ENCODE assay signal across 11 mouse cellular contexts in genomic region chr2:34570378-34570777, GRCm38 (mm10).
DNase-seq lines count a peak whose midpoint lies in the region; ATAC-seq lines count a peak whose summit lies in the region.
"Had no signal": no experiment of that assay in that cellular context is flagged by ENCODE, and none has a peak within 500 bp of the region (broad histone marks: within the 10 kb centered on the region; RNA-seq: fewer than 3 reads in every experiment).

No protein-coding gene starts in this region.

- ATAC-seq in embryonic facial prominence, embryonic 15.5 days (ENCODE audit: insufficient number of reproducible peaks, low FRiP score, low TSS enrichment, low read depth), result no peak
- ATAC-seq in hindbrain, embryonic 16.5 days, result peak; percentile 44; the same call in 1 of the 2 replicates
- ATAC-seq in neural tube, embryonic 12.5 days (ENCODE audit: low FRiP score, low read depth), result no peak
- ATAC-seq in monocyte, adult 5-6 weeks (replicated peaks; ENCODE audit: insufficient number of reproducible peaks, low FRiP score, low TSS enrichment, poor library complexity, severe bottlenecking), result no peak
- ATAC-seq: intestine, embryonic 15.5 days had no signal

- H3K9ac ChIP-seq in embryonic facial prominence, embryonic 15.5 days, result no peak overlapping the region
- H3K9ac ChIP-seq in hindbrain, embryonic 16.5 days (ENCODE audit: low read depth, low read length), result no peak overlapping the region
- H3K9ac ChIP-seq in neural tube, embryonic 12.5 days, result no peak overlapping the region
- H3K9ac ChIP-seq: heart, embryonic 12.5 days; intestine, embryonic 15.5 days had no signal

- 0 out of 2 replicates have a peak overlapping the region, but pooled peaks have one; percentile 9 for H3K27ac ChIP-seq in embryonic facial prominence, embryonic 15.5 days (replicated peaks)
- H3K27ac ChIP-seq in hindbrain, embryonic 16.5 days (ENCODE audit: low read depth, low read length), result peak overlapping the region; percentile 23; the same call in 1 of the 2 replicates
- H3K27ac ChIP-seq in neural tube, embryonic 12.5 days, result no peak overlapping the region; the same call in 1 of the 2 replicates
- H3K27ac ChIP-seq: intestine, embryonic 15.5 days had no signal

- peaks cover 13% of the 10 kb centered on the region for H3K4me1 ChIP-seq in embryonic facial prominence, embryonic 15.5 days
- H3K4me1 ChIP-seq in hindbrain, embryonic 16.5 days (ENCODE audit: control insufficient read depth, insufficient read depth, low read depth, low read length), result peaks cover 12% of the 10 kb centered on the region
- peaks cover 33% of the 10 kb centered on the region for H3K4me1 ChIP-seq in neural tube, embryonic 12.5 days

- H3K4me2 ChIP-seq in embryonic facial prominence, embryonic 15.5 days (replicated peaks), result no peak overlapping the region
- no peak overlapping the region for H3K4me2 ChIP-seq in hindbrain, embryonic 16.5 days (ENCODE audit: low read length)
- H3K4me2 ChIP-seq in neural tube, embryonic 12.5 days (replicated peaks), result 0 out of 2 replicates have a peak overlapping the region, but pooled peaks have one; percentile 16
- H3K4me2 ChIP-seq: heart, embryonic 12.5 days; intestine, embryonic 15.5 days had no signal

- DNase-seq in ZHBTc4 (ENCODE audit: low read depth, low spot score), result peak; percentile 92
- DNase-seq in natural killer cell, adult 2 months (ENCODE audit: low spot score in 2 of 2), result no peak
- no peak for DNase-seq in thymus, postnatal 14 days
- DNase-seq: cerebellum, postnatal 36 days; spleen, adult 18-20 months had no signal

- H3K9me3 ChIP-seq in embryonic facial prominence, embryonic 15.5 days (replicated peaks), result no peaks in the 10 kb centered on the region
- H3K9me3 ChIP-seq in hindbrain, embryonic 16.5 days (ENCODE audit: control insufficient read depth, low read length), result no peaks in the 10 kb centered on the region
- no peaks in the 10 kb centered on the region for H3K9me3 ChIP-seq in neural tube, embryonic 12.5 days
- H3K9me3 ChIP-seq: heart, embryonic 12.5 days; intestine, embryonic 15.5 days had no signal

- H3K4me3 ChIP-seq in embryonic facial prominence, embryonic 15.5 days (replicated peaks), result no peak overlapping the region
- no peak overlapping the region for H3K4me3 ChIP-seq in hindbrain, embryonic 16.5 days (ENCODE audit: low read length)
- H3K4me3 ChIP-seq in neural tube, embryonic 12.5 days, result no peak overlapping the region
- H3K4me3 ChIP-seq: heart, embryonic 12.5 days; intestine, embryonic 15.5 days had no signal

- H3K36me3 ChIP-seq in embryonic facial prominence, embryonic 15.5 days, result no peaks in the 10 kb centered on the region
- no peaks in the 10 kb centered on the region for H3K36me3 ChIP-seq in hindbrain, embryonic 16.5 days (ENCODE audit: control insufficient read depth, insufficient read depth, low read length)
- no peaks in the 10 kb centered on the region for H3K36me3 ChIP-seq in neural tube, embryonic 12.5 days
- H3K36me3 ChIP-seq: heart, embryonic 12.5 days; intestine, embryonic 15.5 days had no signal

- no peaks in the 10 kb centered on the region for H3K27me3 ChIP-seq in embryonic facial prominence, embryonic 15.5 days
- no peaks in the 10 kb centered on the region for H3K27me3 ChIP-seq in hindbrain, embryonic 16.5 days (replicated peaks; ENCODE audit: control insufficient read depth, insufficient read depth, low read length)
- H3K27me3 ChIP-seq in neural tube, embryonic 12.5 days (replicated peaks), result no peaks in the 10 kb centered on the region
- H3K27me3 ChIP-seq: heart, embryonic 12.5 days; intestine, embryonic 15.5 days had no signal

- 19% methylated on average over 6 of the region's 6 CpGs for WGBS in embryonic facial prominence, embryonic 15.5 days
- 8% methylated on average over 6 of the region's 6 CpGs for WGBS in hindbrain, embryonic 16.5 days
- 5% methylated on average over 6 of the region's 6 CpGs for WGBS in neural tube, embryonic 12.5 days
